Mouse (Mus musculus) hindbrain, postnatal 0 days (tissue): ENCODE measurements around the gene Lingo2. TPM values are rescaled to one million over a fixed set of nuclear protein-coding genes. Genes with fewer than 3 reads are reported as not detected.

Experiments
- ATAC-seq: fragments of 200-750 bp; cut with Nextera tagmentation; 2 replicates; pipeline ENCODE4 v1.8.0; 2017; ENCODE audit warnings: mild to moderate bottlenecking, moderate TSS enrichment, moderate library complexity
- DNase-seq: peaks from one replicate; pipeline ENCODE4 v3.0.0-alpha.2; 2015; ENCODE audit warnings: low spot score
- H3K27ac ChIP-seq: fragments of 300-500 bp; sonication (generic); 2 replicates; pipeline ENCODE4 v1.5.1; 2014; ENCODE audit warnings: mild to moderate bottlenecking
- H3K27me3 ChIP-seq: fragments of 300-500 bp; sonication (generic); 2 replicates; pipeline ENCODE4 v1.6.1; 2014; ENCODE audit warnings: low read length, mixed read lengths; ENCODE audit not compliant: insufficient read depth
- H3K36me3 ChIP-seq: fragments of 300-500 bp; sonication (generic); 2 replicates; pipeline ENCODE4 v1.6.1; 2014; ENCODE audit warnings: low read length, mixed read lengths; ENCODE audit not compliant: insufficient read depth
- H3K4me1 ChIP-seq: fragments of 300-500 bp; sonication (generic); 2 replicates; pipeline ENCODE4 v1.6.1; 2014; ENCODE audit warnings: antibody characterized with exemption, low read length, mixed read lengths; ENCODE audit not compliant: insufficient read depth
- H3K4me2 ChIP-seq: fragments of 300-500 bp; sonication (generic); 2 replicates; pipeline ENCODE4 v1.6.1; 2014; ENCODE audit warnings: low read depth, mild to moderate bottlenecking, low read length, moderate library complexity, mixed read lengths
- H3K4me3 ChIP-seq: fragments of 300-500 bp; sonication (generic); 2 replicates; pipeline ENCODE4 v1.5.1; 2014; ENCODE audit warnings: low read length
- H3K9ac ChIP-seq: fragments of 300-500 bp; sonication (generic); replicated peaks from 2 replicates; pipeline ENCODE4 v1.6.1; 2014; ENCODE audit warnings: mild to moderate bottlenecking, low read length, moderate library complexity, mixed read lengths
- H3K9me3 ChIP-seq: fragments of 300-500 bp; sonication (generic); 2 replicates; pipeline ENCODE4 v1.6.1; 2016; ENCODE audit warnings: low read length, mixed read lengths
- CTCF ChIP-seq: IDR thresholded peaks from 2 replicates; pipeline ENCODE4 v1.5.1; 2016; ENCODE audit warnings: antibody characterized with exemption, control low read depth, low read depth
- WGBS: fragments of 180-500 bp; shearing (Covaris S2); extraction: QIAGEN DNeasy Blood & Tissue Kit; methylation state at CpG from one replicate; pipeline ENCODE4 v1.1.7; 2014; 5-methylcytosine and 5-hydroxymethylcytosine counted together
- polyA plus RNA-seq: library from polyadenylated mRNA; unstranded; fragments of >200 nt; fragmentation: Nextera tagmentation; extraction: Ambion mirVana; gene quantifications from 2 replicates; pipeline ENCODE4 v1.2.1, GENCODE M21; 2015
- total RNA-seq: library from RNA; depleted of rRNA; stranded (reverse); fragments of >200 nt; gene quantifications from 2 replicates; pipeline ENCODE4 v1.2.3, GENCODE M21; 2014

The Lingo2 gene
- total and polyA plus RNA-seq, 2 experiments from 2014 or later, result 38.4 to 42.8 TPM

DNA sequence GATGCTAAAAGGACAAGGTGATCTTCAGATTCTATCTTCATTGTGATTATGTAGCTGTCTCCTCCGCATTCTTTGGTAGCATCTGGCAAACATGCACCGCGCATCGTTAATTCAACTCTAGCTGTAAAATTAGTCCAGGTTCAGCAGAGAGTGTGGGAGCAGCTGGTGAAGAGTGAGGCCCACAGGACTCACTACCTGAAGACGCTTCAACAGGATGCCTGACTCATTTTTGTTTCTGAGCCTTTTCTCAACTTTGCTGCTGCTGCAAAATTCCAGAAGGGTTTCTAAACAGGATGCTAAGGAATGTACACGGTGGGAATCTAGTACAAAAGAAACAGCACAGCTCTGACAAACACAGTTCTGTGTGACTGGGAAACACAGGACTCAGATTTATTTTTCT, 640.1 kb downstream of the Lingo2 start:
- Histone ChIP-seq H3K4me2 (no peak overlapping the region), H3K27ac (no peak overlapping the region), H3K9ac (no peak overlapping the region), H3K4me1 (no peaks in the 10 kb centered on the region), H3K4me3 (no peak overlapping the region), H3K36me3 (no peaks in the 10 kb centered on the region), H3K27me3 (no peaks in the 10 kb centered on the region), H3K9me3 (no peaks in the 10 kb centered on the region)
- TF ChIP-seq CTCF, result no peak
- DNase-seq (peak; percentile 24), ATAC-seq (no peak)
- 67% methylated on average over 6 of the region's 6 CpGs for WGBS

DNA sequence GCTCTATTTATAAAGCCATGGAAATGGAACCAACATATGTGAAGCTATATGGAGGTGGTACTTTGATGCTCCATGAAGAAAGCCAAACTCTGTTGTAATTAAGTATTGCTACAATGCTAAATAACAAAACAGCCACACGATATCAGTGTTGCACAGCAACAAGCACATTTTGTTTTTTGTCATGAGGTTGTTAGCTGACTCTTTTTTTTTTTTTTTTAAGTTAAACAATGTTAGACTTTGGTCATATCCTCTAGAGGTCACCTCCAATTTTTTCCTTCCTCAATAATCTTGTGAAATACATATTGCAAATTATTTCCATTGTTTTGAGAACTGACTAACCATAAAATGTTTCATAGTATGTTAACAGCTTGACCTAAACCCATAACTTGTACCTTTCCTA, 646.3 kb downstream of the Lingo2 start:
- H3K9ac ChIP-seq, result no peak overlapping the region
- H3K9me3 ChIP-seq, result no peaks in the 10 kb centered on the region
- TF ChIP-seq CTCF, result no peak
- H3K4me1 ChIP-seq, result no peaks in the 10 kb centered on the region
- H3K4me3 ChIP-seq, result no peak overlapping the region
- H3K36me3 ChIP-seq, result no peaks in the 10 kb centered on the region
- DNase-seq (no peak), ATAC-seq (no peak)
- H3K27me3 ChIP-seq, result no peaks in the 10 kb centered on the region
- WGBS, result 84% methylated on average over 1 of the region's 1 CpGs
- no peak overlapping the region for H3K27ac ChIP-seq
- no peak overlapping the region for H3K4me2 ChIP-seq

DNA sequence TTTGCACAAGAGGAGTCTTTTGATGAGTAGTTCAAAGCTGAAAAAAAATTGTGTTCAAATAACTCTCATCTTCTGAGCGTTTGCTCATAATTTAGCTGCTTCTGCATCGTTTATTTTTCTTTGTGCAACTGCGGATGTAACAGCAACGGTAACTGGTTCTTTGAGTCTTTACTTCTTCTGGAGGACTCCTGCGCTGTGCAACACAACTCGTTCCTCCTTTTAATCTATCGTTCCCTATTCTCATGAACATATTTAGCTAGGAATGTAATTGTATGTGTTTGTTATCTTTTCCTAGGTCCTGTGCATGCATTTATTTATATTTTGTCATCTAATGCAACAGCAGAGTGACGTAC, 661.9 kb downstream of the Lingo2 start:
- no peaks in the 10 kb centered on the region for H3K36me3 ChIP-seq
- H3K9me3 ChIP-seq, result no peaks in the 10 kb centered on the region
- no peaks in the 10 kb centered on the region for H3K4me1 ChIP-seq
- H3K4me3 ChIP-seq, result peak overlapping the region; percentile 37
- DNase-seq, result no peak
- no peak overlapping the region for H3K27ac ChIP-seq
- H3K27me3 ChIP-seq, result no peaks in the 10 kb centered on the region
- peak overlapping the region; percentile 63 for H3K4me2 ChIP-seq
- TF ChIP-seq CTCF, result no peak
- ATAC-seq, result no peak
- peak overlapping the region; percentile 39; the same call in 1 of the 2 replicates for H3K9ac ChIP-seq
- 41% methylated on average over 8 of the region's 8 CpGs for WGBS

DNA sequence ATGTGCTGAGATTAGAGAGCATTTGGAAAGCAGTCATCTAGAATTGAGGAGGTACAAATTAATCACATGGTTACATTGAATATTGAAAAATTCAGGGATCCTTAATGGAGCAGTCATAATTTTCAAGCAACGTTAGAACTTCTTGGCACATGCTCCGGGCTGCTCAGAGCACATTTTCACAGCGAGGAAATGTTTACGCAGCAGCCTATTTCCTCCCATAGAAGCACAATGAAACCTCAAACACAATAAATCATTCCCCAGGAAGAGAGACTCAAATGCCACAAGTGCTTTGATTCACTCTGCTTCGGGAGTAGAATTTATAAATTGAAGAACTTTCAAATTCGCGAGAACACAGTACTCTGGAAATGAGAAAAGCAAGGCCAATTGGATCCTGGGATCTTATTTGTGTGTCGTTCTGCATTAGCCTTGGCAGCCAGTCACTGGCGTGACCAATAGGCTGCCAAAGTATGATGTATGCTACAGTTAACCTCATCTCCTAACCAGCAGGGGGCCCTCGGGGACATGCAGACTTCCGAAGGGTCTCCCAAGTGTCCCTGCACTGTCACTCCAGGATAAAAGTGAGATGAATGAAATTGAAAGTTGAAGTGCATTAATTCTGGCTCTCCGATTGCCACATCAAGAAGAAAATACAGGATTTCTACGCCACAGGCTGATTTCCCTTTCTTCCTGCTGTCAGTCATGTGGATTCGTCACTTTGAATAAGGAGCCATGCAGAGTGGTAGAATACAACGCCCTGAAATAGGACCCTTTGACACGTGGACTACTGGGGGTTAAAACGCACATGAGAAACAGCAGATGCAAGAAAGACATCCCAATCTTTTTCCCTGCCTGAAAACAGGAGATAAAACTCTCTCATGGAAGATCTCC, 662.5 kb downstream of the Lingo2 start:
- peak; percentile 71 for TF ChIP-seq CTCF
- Histone ChIP-seq H3K4me2 (peak overlapping the region; percentile 63), H3K9me3 (no peaks in the 10 kb centered on the region), H3K27me3 (no peaks in the 10 kb centered on the region), H3K36me3 (no peaks in the 10 kb centered on the region), H3K4me3 (peak overlapping the region; percentile 37), H3K4me1 (no peaks in the 10 kb centered on the region), H3K27ac (peak overlapping the region; percentile 29; the same call in 1 of the 2 replicates), H3K9ac (peak overlapping the region; percentile 39; the same call in 1 of the 2 replicates)
- peak; percentile 90 for DNase-seq
- 6% methylated on average over 17 of the region's 17 CpGs for WGBS
- ATAC-seq, result peak; percentile 98

DNA sequence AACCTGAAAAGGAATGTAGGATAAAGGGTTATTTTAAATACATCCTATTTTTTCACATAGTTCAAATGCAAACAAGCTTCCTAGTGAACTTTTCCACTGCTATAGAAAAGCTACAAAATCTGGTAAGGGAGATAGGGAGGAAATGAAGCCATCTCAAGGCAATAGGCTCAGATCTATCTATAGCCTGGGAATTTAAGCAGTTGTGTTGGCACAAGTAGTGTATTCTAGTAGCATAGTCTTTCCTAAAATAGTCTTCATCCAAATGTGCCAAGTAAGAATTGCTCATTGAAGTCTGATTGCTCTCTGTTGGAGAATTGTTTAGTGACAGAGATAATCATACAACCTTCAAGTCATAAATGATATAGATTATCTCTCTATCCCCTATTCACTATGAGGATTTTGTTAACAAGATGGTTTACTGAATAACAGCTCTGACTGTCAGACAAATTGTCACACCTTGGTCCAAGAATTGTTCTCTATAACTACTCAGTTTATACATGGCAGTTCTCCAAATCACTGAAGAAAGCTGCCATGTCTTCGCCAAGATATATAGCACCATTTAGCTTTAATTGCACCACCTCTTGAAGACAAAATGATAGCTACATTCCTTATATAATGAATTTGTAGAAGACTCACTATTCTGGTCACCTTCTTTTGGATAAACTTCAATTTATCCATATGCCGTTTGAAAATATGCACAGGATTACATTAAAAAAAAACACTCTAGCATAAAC, 688.9 kb downstream of the Lingo2 start:
- Histone ChIP-seq H3K27ac (no peak overlapping the region), H3K36me3 (no peaks in the 10 kb centered on the region), H3K27me3 (no peaks in the 10 kb centered on the region), H3K9me3 (no peaks in the 10 kb centered on the region), H3K4me3 (no peak overlapping the region), H3K4me1 (no peaks in the 10 kb centered on the region), H3K4me2 (no peak overlapping the region), H3K9ac (no peak overlapping the region)
- DNase-seq (no peak), ATAC-seq (no peak)
- TF ChIP-seq CTCF, result no peak
- 89% methylated on average over 2 of the region's 2 CpGs for WGBS

DNA sequence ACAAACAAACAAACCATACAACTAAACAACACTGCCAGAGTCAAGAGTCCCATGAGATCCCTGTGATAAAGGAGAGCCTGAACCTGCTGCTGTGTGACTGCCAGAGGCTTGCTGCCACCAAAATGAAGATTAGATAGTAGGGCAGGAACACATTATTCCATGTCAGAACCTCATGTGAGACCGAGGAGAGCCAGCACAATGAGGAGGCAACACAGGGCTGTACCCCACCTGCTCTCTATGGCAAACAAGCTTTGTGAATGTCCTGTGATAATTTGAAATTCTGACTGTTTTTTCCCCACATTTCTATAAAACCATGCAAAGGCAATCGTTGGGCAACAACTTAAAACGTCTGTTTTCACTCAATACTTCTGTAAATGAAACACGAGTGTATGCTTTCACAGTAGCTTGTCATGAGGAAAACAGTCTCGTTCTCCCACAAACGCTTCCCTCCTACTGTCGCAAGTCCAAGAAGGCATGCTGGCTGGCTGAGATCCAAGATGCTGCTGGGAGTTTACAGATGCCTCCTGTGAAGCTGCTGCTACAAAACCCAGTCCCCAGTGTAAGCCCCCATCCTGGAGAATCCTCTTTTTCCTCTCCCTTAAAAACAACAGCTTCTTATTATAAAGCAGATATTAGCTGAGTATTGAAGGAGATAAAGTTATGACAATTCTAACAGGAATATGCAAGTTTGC, 765.2 kb downstream of the Lingo2 start:
- H3K4me1 ChIP-seq, result no peaks in the 10 kb centered on the region
- no peak overlapping the region for H3K9ac ChIP-seq
- no peaks in the 10 kb centered on the region for H3K27me3 ChIP-seq
- peak; percentile 70 for ATAC-seq
- WGBS, result 16% methylated on average over 7 of the region's 7 CpGs
- no peak for TF ChIP-seq CTCF
- DNase-seq, result peak; percentile 77
- H3K4me2 ChIP-seq, result peak overlapping the region; percentile 41
- H3K4me3 ChIP-seq, result no peak overlapping the region
- no peak overlapping the region for H3K27ac ChIP-seq
- no peaks in the 10 kb centered on the region for H3K36me3 ChIP-seq
- H3K9me3 ChIP-seq, result no peaks in the 10 kb centered on the region
